Mouse (Mus musculus) forebrain, embryonic 10.5 days (tissue): Measurements from ENCODE around the gene Ube2m. TPM values are rescaled to one million over a fixed set of nuclear protein-coding genes. Genes with fewer than 3 reads are reported as not detected.

Source experiments
- DNase-seq: peaks from one replicate; pipeline ENCODE4 v3.0.0-alpha.2; 2017; ENCODE audit warnings: low spot score; ENCODE audit errors: extremely low spot score
- H3K27ac ChIP-seq: fragments of 300-500 bp; sonication (generic); 2 replicates; pipeline ENCODE4 v1.5.1; 2016; ENCODE audit warnings: mild to moderate bottlenecking
- H3K27me3 ChIP-seq: fragments of 300-500 bp; sonication (generic); 2 replicates; pipeline ENCODE4 v1.6.1; 2016; ENCODE audit warnings: mild to moderate bottlenecking; ENCODE audit not compliant: poor library complexity, severe bottlenecking
- H3K36me3 ChIP-seq: fragments of 300-500 bp; sonication (generic); replicated peaks from 2 replicates; pipeline ENCODE4 v1.6.1; 2016; ENCODE audit warnings: mild to moderate bottlenecking, moderate library complexity
- H3K4me1 ChIP-seq: fragments of 300-500 bp; sonication (generic); 2 replicates; pipeline ENCODE4 v1.6.1; 2016
- H3K4me3 ChIP-seq: fragments of 300-500 bp; sonication (generic); 2 replicates; pipeline ENCODE4 v1.5.1; 2016; ENCODE audit warnings: mild to moderate bottlenecking, moderate library complexity
- H3K9me3 ChIP-seq: fragments of 300-500 bp; sonication (generic); 2 replicates; pipeline ENCODE4 v1.6.1; 2016; ENCODE audit warnings: mild to moderate bottlenecking, moderate library complexity
- WGBS: fragments of 180-500 bp; shearing (Covaris S2); methylation state at CpG from one replicate; pipeline ENCODE4 v1.1.7; 2016; 5-methylcytosine and 5-hydroxymethylcytosine counted together
- polyA plus RNA-seq: library from polyadenylated mRNA; unstranded; fragments of >200 nt; fragmentation: Nextera tagmentation; extraction: Ambion mirVana; gene quantifications from 2 replicates; pipeline ENCODE4 v1.2.1, GENCODE M21; 2016

The Ube2m gene
- polyA plus RNA-seq, 1 experiment from 2014 or later: 82.9 TPM

DNA sequence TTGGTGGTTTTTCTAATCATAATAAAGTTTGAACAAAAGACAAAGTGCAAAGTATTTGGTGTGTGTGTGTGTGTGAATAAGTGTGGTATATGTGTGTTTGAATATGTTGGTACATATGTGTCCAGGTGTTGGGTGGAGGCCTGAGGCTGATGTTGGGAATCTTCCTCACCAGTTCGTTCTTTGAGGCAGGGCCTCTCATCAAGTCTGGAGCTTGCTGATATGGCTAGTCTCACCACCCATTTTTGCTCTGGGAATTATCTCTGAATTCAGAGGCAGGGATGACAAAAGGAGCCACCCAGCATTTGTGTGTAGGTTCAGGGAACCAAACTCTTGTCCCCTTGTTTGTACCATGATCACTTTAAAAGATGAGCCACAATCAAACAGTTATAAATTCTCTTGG is 52.4 kb downstream of the Ube2m start:
- no peak overlapping the region for H3K27ac ChIP-seq
- peaks cover 15% of the 10 kb centered on the region for H3K36me3 ChIP-seq
- no peaks in the 10 kb centered on the region for H3K4me1 ChIP-seq
- no peaks in the 10 kb centered on the region for H3K27me3 ChIP-seq
- WGBS: 85% methylated on average over 1 of the region's 1 CpGs
- H3K9me3 ChIP-seq: no peaks in the 10 kb centered on the region
- H3K4me3 ChIP-seq: no peak overlapping the region
- no peak for DNase-seq

Other genes with a start within 250 kb of the Ube2m start
- 12.3 and 13.2 TPM in 2 replicates for gene Zscan18, start 234.6 kb downstream of the Ube2m start, polyA plus RNA-seq
- gene Zfp329, start 219.4 kb downstream of the Ube2m start, polyA plus RNA-seq: 17.8 and 18.4 TPM in 2 replicates
- gene Zfp110, start 203.5 kb downstream of the Ube2m start, polyA plus RNA-seq: 28.7 and 30.1 TPM in 2 replicates
- 4.4 and 5.1 TPM in 2 replicates for gene Zfp128, start 157.1 kb downstream of the Ube2m start, polyA plus RNA-seq
- 18.5 and 19.8 TPM in 2 replicates for gene Zscan22, start 140.5 kb downstream of the Ube2m start, polyA plus RNA-seq
- 1,023 and 1,050 TPM in 2 replicates for gene Rps5, start 116.0 kb downstream of the Ube2m start, polyA plus RNA-seq
- gene Rnf225, start 110.9 kb downstream of the Ube2m start, polyA plus RNA-seq: 0.55 and 1.0 TPM in 2 replicates
- 10.5 and 11.1 TPM in 2 replicates for gene Zfp324, start 72.4 kb downstream of the Ube2m start, polyA plus RNA-seq
- gene Zfp446, start 60.4 kb downstream of the Ube2m start, polyA plus RNA-seq: 16.5 and 17.7 TPM in 2 replicates
- not detected in 2 replicates for gene Slc27a5, start 40.1 kb downstream of the Ube2m start, polyA plus RNA-seq
- 415 and 417 TPM in 2 replicates for gene Trim28, start 39.2 kb downstream of the Ube2m start, polyA plus RNA-seq
- gene Zbtb45, start 28.2 kb downstream of the Ube2m start, polyA plus RNA-seq: 29.7 and 30.7 TPM in 2 replicates
- gene Chmp2a, start 3.5 kb downstream of the Ube2m start, polyA plus RNA-seq: 97.3 and 102 TPM in 2 replicates
- gene Mzf1, start 16.5 kb upstream of the Ube2m start, polyA plus RNA-seq: 3.9 and 4.3 TPM in 2 replicates
- gene Vmn1r85, start 56.9 kb upstream of the Ube2m start, polyA plus RNA-seq: not detected in 2 replicates
- not detected in 2 replicates for gene Vmn1r86, start 81.6 kb upstream of the Ube2m start, polyA plus RNA-seq
- not detected in 2 replicates for gene Vmn1r87, start 101.9 kb upstream of the Ube2m start, polyA plus RNA-seq
- not detected in 2 replicates for gene Vmn1r88, start 121.3 kb upstream of the Ube2m start, polyA plus RNA-seq
- gene Vmn1r89, start 174.7 kb upstream of the Ube2m start, polyA plus RNA-seq: not detected in 2 replicates
- 189 TPM in 2 replicates for gene Lig1, start 239.0 kb upstream of the Ube2m start, polyA plus RNA-seq
- gene Zswim9, start 240.4 kb upstream of the Ube2m start, polyA plus RNA-seq: 10.3 and 10.8 TPM in 2 replicates